Mouse (Mus musculus): ENCODE results near the gene Kcnd3. TPM values are rescaled to one million over a fixed set of nuclear protein-coding genes. Genes with fewer than 3 reads are reported as not detected.
"Not testable (repeated sequence)": the region's sequence is repeated elsewhere in the genome, so short reads cannot be mapped to it uniquely, and the experiment has no call there.

Gene Kcnd3
- polyA plus RNA-seq, 1 experiment = not detected

DNA sequence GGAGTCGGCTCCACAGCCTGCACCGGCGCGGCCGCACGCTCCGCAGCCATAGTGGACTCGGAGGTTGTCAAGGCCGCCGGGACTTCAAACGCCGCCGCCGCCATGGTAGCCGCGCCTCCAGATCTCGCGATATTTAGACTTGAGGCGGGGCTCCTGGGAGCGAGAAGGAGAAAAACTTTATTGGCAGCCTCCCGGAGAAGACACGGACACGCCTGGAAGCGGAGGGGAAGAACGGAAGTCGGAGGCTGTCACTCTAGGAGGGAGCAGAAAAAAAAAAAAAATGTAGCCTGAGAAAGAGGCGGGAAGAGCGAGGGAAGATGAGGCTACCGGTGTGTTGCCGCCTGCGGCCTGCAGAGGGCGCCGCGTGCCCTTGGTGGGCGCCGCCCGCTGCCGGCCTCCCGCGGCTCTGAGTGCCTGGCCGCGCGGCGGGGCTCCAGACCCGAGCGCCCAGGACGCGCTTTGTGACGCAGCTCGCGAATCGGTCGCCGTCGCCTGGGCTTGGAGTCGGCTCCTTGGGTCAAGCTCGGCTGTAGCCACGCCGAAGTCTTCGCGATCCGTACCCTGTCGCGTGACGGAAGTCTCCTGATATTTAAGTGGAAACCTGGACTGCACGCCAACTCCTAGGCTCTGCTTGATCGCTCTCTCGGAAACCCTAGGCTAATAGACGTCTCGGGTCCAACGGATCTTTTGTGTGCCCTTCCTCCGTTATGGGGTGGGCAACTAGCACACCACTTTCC, 235.4 kb downstream of the Kcnd3 start, which contains the start of gene Ddx20:
TSS of gene Ddx20 (minus strand) at position 251 of the 737 bp plus-strand sequence.
- H3K4me1 ChIP-seq (ENCODE audit: control insufficient read depth, insufficient read depth, low read length) = peaks cover 14% of the 10 kb centered on the region
- TF ChIP-seq CTCF (IDR thresholded peaks at IDR 0.05; ENCODE audit: low read depth, low read length) (peak; percentile 43; the same call in 1 of the 2 replicates), POLR2A (IDR thresholded peaks at IDR 0.05; ENCODE audit: borderline replicate concordance, low read depth, low read length) (no peak)
- peak within 1 kb of the TSS; percentile 95 for H3K4me3 ChIP-seq (ENCODE audit: insufficient read depth, low read length)
- peak within 1 kb of the TSS; percentile 70 for H3K27ac ChIP-seq (ENCODE audit: insufficient read depth, low read depth, low read length)

- Histone ChIP-seq H3K4me3 (ENCODE audit: insufficient read depth, low read length) (no peak overlapping the region), H3K27ac (ENCODE audit: insufficient read depth, low read depth, low read length) (peak overlapping the region; percentile 51), H3K4me1 (ENCODE audit: control insufficient read depth, insufficient read depth, low read length) (peaks cover 14% of the 10 kb centered on the region)
- TF ChIP-seq POLR2A (IDR thresholded peaks at IDR 0.05; ENCODE audit: borderline replicate concordance, low read depth, low read length) (no peak), CTCF (IDR thresholded peaks at IDR 0.05; ENCODE audit: low read depth, low read length) (no peak)
These were observed 236.4 kb downstream of the Kcnd3 start for GRCm38 (mm10) chr3:105688536-105688935.

DNA sequence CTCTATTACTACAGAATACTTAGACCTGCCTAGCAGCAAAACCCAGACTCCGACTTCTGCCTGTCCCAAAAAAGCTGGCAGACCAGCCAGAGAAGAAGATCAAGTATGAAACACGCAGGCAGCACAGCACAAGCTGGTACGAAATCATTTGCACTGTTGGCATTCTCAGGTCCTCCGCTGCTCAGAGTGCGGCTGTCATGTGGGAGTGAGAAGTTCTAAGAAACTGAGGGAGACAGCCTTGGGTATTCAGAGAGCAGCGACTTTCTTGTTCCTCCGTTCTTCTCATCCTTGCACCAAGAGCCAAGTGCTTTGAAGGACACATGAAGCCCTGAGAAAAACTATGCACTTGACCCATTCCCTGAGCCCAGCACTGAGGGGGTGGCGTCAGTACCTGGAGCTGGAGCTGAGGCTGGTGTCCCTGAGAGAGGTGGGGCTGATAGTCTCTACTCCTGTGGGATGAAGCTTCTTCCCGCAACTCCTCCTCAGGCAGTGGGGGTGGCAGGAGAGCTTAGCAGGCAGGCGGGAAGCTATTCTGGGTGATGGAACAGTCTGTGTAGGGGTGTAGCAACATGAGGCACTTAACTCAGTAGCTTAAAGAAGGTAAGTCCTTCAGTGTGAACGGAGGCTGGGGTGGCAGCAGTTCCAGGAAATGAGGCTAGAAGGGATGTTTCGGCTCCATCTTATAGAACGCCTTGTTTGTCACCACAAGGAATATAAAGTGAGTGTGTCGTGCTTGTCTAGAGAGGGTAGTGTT, 241.4 kb downstream of the Kcnd3 start:
- H3K4me1 ChIP-seq (ENCODE audit: control insufficient read depth, insufficient read depth, low read length) = peaks cover 7% of the 10 kb centered on the region
- TF ChIP-seq CTCF (IDR thresholded peaks at IDR 0.05; ENCODE audit: low read depth, low read length) (no peak), POLR2A (IDR thresholded peaks at IDR 0.05; ENCODE audit: borderline replicate concordance, low read depth, low read length) (no peak)
- H3K4me3 ChIP-seq (ENCODE audit: insufficient read depth, low read length) = no peak overlapping the region
- no peak overlapping the region for H3K27ac ChIP-seq (ENCODE audit: insufficient read depth, low read depth, low read length)

GRCm38 (mm10) chr3:105695476-105696386, 243.6 kb downstream of the Kcnd3 start:
- Histone ChIP-seq H3K4me3 (ENCODE audit: insufficient read depth, low read length) (no peak overlapping the region), H3K27ac (ENCODE audit: insufficient read depth, low read depth, low read length) (no peak overlapping the region), H3K4me1 (ENCODE audit: control insufficient read depth, insufficient read depth, low read length) (no peaks in the 10 kb centered on the region)
- no peak for TF ChIP-seq CTCF (IDR thresholded peaks at IDR 0.05; ENCODE audit: low read depth, low read length)
- no peak for TF ChIP-seq POLR2A (IDR thresholded peaks at IDR 0.05; ENCODE audit: borderline replicate concordance, low read depth, low read length)

DNA sequence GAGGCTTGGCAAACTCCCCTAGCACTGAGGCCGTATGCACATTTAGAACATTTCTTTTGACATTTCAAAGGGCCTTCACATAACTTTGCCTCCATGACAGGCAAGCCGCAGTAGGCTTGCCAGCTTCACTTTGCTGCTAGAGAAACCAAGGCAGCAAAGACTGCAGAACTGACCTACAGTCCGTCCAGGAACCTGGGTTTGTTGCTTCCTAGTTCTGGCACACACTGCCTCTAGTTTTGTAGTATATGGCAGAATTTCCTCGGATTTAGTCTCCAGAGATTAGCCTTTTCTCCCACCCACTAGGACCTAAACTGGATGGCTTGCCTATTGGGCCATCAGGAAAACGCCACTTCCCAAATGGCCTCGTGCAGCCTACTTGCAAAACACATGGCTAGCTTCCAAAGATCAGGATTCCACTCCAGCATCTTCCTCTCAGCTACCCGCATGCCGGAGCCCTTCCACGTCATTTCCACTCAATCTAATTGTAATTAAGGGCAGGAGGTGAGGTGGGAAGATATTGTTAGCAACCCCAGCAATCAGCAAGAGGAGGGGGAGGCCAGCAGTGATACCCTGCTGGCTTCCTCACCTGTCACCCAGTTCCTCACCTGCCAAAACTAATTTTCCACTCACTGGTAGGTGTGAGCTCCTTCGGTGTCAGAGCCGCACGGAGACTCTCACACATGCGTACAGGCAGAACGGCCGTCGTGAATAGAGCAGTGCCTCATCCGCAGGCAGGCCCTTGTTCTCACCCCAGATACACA, 244.4 kb downstream of the Kcnd3 start:
- no peak overlapping the region for H3K4me3 ChIP-seq (ENCODE audit: insufficient read depth, low read length)
- no peak overlapping the region for H3K27ac ChIP-seq (ENCODE audit: insufficient read depth, low read depth, low read length)

DNA sequence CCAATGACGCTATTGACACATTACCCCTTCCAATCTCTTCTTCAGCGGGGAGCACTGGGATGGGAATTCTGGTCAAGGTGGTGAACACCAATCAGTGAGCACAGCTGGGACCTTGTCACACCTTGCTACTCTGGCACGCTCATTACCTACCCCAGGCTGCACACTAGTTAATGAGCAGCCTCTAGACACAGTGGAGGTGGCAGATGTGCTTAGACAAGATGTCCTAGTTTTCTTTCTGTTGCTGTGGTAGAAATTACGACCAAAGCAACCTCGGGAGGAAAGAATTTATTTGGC, 245.0 kb downstream of the Kcnd3 start:
- no peak overlapping the region for H3K27ac ChIP-seq (ENCODE audit: insufficient read depth, low read depth, low read length)
- no peak for TF ChIP-seq POLR2A (IDR thresholded peaks at IDR 0.05; ENCODE audit: borderline replicate concordance, low read depth, low read length)
- no peak overlapping the region for H3K4me3 ChIP-seq (ENCODE audit: insufficient read depth, low read length)
- no peaks in the 10 kb centered on the region for H3K4me1 ChIP-seq (ENCODE audit: control insufficient read depth, insufficient read depth, low read length)

More for the DNA sequence above, 244.4 kb downstream of the Kcnd3 start:
- no peaks in the 10 kb centered on the region for H3K4me1 ChIP-seq (ENCODE audit: control insufficient read depth, insufficient read depth, low read length)
- TF ChIP-seq CTCF (IDR thresholded peaks at IDR 0.05; ENCODE audit: low read depth, low read length) = no peak
- no peak for TF ChIP-seq POLR2A (IDR thresholded peaks at IDR 0.05; ENCODE audit: borderline replicate concordance, low read depth, low read length)

DNA sequence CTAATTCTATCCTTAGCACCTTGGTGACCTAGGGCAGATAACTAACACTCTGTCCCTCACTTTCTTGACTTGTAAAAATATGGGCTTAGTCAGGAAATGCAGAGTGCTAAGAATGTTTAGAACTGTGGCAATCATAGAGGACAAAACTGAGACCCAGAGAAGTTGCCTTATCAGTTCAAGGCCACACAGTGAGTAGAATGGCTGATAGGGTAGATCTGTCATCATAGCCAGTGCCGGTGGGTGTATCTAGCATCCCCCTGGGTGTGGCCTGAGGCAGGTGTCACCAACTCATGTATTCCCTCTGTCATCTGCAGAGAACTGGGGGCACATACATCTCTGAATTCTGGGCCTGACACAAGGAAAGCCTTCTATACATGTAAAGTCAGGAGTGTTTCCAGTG, 246.2 kb downstream of the Kcnd3 start:
- Histone ChIP-seq H3K27ac (ENCODE audit: insufficient read depth, low read depth, low read length) (no peak overlapping the region), H3K4me3 (ENCODE audit: insufficient read depth, low read length) (no peak overlapping the region), H3K4me1 (ENCODE audit: control insufficient read depth, insufficient read depth, low read length) (no peaks in the 10 kb centered on the region)
- TF ChIP-seq POLR2A (IDR thresholded peaks at IDR 0.05; ENCODE audit: borderline replicate concordance, low read depth, low read length) = no peak
- TF ChIP-seq CTCF (IDR thresholded peaks at IDR 0.05; ENCODE audit: low read depth, low read length) = no peak

DNA sequence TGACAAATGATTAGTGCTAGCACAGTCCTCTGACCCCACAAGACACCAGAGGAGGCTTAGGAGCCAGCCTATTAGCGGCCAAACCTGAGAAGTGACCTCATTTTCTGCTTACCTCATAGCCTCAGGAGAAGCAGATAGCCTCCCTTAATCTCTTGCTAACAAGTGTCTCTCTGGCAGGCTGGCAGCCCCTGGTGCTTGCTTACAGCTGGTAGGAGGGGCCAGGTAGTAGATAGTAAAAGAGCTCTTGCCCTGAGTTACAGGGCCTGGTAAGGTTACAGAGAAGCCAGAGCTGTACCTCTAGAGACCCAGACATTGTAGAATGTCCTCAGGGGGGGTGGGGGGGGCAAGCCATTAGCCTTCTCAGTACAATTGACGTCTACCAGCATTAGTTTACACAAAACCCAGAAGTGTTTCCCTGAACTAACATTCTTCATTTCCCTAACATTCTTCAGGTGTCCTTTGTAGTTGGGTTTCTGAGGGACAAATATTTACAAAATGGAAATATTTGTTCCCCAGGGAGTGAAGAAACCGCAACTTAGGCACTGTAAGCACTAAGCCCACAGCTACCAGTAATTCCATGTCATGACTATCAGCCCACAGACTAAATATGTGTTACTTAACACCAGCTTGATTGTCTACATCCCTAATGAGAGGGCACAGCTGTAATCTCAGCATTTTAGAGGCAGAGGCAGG, 247.3 kb downstream of the Kcnd3 start:
- 0 out of 2 replicates have a peak, but pooled peaks cover 2% of the 10 kb centered on the region for H3K4me1 ChIP-seq (ENCODE audit: control insufficient read depth, insufficient read depth, low read length)
- H3K4me3 ChIP-seq (ENCODE audit: insufficient read depth, low read length) = no peak overlapping the region
- TF ChIP-seq POLR2A (IDR thresholded peaks at IDR 0.05; ENCODE audit: borderline replicate concordance, low read depth, low read length) = no peak
- no peak for TF ChIP-seq CTCF (IDR thresholded peaks at IDR 0.05; ENCODE audit: low read depth, low read length)
- H3K27ac ChIP-seq (ENCODE audit: insufficient read depth, low read depth, low read length) = no peak overlapping the region

DNA sequence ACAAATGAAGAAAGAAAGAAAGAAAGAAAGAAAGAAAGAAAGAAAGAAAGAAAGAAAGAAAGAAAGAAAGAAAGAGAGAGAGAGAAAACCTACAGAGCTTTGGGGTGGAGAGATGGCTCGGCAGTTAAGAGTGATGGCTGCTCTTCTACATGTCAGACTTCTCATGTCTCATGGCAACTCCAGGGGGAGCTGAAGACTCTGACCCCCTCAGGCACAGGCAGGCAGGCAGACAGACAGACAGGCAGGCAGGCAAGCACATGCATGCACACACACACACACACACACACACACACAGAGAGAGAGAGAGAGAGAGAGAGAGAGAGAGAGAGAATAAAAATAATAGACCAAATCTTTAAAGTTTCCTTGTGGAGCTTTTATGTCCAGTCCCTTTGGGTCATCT, 248.7 kb downstream of the Kcnd3 start:
- H3K4me1 ChIP-seq (ENCODE audit: control insufficient read depth, insufficient read depth, low read length); H3K4me3 ChIP-seq (ENCODE audit: insufficient read depth, low read length); H3K27ac ChIP-seq (ENCODE audit: insufficient read depth, low read depth, low read length): not testable (repeated sequence)
